Mouse (Mus musculus): ENCODE results near the gene Ccp110.

DNA sequence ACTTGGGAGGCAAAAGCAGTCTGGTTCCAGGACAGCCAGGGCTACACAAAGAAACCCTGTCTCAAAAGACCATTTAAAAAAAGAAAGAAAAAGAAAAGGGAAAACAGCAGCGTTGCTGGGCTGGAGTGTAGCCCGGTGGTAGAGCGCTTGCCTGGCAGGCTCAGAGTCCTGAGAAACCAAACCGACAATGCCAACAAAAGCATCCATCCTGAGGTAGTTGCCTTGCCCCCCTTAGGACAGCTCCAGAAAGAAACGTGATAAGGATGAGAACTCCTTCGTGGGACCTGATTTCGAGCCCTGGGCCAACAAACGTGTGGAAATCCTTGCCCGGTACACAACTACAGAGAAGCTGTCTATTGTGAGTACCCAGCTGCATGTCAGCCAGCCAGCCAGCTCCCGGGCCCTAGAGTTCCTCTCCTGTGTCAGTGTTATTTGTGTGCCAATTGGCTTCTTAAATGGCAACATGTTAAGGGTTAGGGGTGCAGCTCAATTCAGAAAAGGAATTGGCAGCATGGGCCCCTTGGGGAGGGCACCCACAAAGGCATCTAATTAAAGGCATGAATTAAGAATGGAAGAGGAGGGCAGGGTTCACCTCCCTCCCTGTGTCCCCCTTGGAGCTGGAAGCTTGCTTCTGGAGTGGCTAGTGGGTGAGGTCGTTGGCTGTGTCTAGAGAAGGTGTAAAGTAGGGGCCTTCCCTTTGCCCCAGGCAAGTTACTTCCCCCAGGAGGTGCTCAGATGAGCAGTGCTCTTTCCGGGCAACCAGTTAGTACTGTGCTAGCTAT lies 35.7 kb downstream of the Ccp110 start:
- TF ChIP-seq CTCF (IDR thresholded peaks at IDR 0.05; ENCODE audit: low read depth) (no peak), EP300 (IDR thresholded peaks at IDR 0.05; ENCODE audit: low read depth) (no peak)
